Mouse (Mus musculus) lung, adult 2 months (tissue): ENCODE measurements at regions not wholly inside any gene's neighbourhood (a gene's known extent, or its start where the extent isn't known, plus 50 kb on each side); places are given as distances from the start of the nearest gene placed in this dataset.

Source experiments
- CTCF ChIP-seq: fragments of 200-500 bp; IDR thresholded peaks from 2 replicates; pipeline ENCODE4 v1.5.1; 2011; ENCODE audit warnings: mild to moderate bottlenecking, low read length, control low read depth; ENCODE audit not compliant: insufficient read depth
- POLR2A ChIP-seq: fragments of 200-500 bp; IDR thresholded peaks from 2 replicates; pipeline ENCODE4 v1.6.1; 2011; ENCODE audit warnings: low read depth, mild to moderate bottlenecking, control low read depth, low read length, borderline replicate concordance; ENCODE audit errors: extremely low read depth

DNA sequence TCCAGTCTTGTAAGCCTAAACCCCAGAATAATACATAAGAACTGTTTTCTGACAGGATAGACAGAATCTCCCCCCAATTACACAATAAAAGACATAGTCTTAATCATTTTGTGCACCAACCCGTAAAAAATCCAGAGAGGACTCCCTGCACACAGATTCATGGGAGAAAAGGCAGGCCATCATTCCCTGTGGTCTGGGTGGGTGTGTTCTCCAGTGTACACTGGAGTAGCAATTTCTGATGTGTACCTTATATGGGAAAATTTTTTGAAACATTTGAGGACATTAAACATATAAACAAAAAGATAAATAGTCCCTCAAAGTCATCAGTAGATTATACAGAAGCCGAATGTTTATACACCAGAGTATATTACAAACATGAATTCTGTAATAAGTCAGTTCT, 83.1 kb upstream of the Azi2 start:
- TF ChIP-seq POLR2A (no peak), CTCF (no peak)
